24 mouse cellular contexts compared by ENCODE assay signal in genomic region chr9:75395971-75396370, GRCm38 (mm10). TPM values are rescaled to one million over a fixed set of nuclear protein-coding genes. Genes with fewer than 3 reads are reported as not detected.
DNase-seq lines count a peak whose midpoint lies in the region; ATAC-seq and TF ChIP-seq lines count a peak whose summit lies in the region.
"Had no signal": no experiment of that assay in that cellular context is flagged by ENCODE, and none has a peak within 500 bp of the region (broad histone marks: within the 10 kb centered on the region; RNA-seq: fewer than 3 reads in every experiment).

No protein-coding gene starts in this region.

- H3K27me3 ChIP-seq in heart, embryonic 15.5 days = no peaks in the 10 kb centered on the region
- no peaks in the 10 kb centered on the region for H3K27me3 ChIP-seq in heart, embryonic 11.5 days (ENCODE audit: control insufficient read depth, insufficient read depth, low read length)
- H3K27me3 ChIP-seq in megakaryocyte, embryonic 14.5 days (replicated peaks) = no peaks in the 10 kb centered on the region
- no peaks in the 10 kb centered on the region for H3K27me3 ChIP-seq in small intestine, adult 2 months (ENCODE audit: control insufficient read depth, insufficient read depth, low read length)
- H3K27me3 ChIP-seq: embryonic facial prominence, embryonic 12.5 days; forebrain, embryonic 15.5 days; hindbrain, embryonic 13.5 days had no signal

- peaks cover 6% of the 10 kb centered on the region for H3K4me1 ChIP-seq in heart, embryonic 15.5 days (replicated peaks)
- H3K4me1 ChIP-seq in heart, embryonic 11.5 days (ENCODE audit: control insufficient read depth, insufficient read depth, low read length) = peaks cover 6% of the 10 kb centered on the region
- H3K4me1 ChIP-seq in megakaryocyte, embryonic 14.5 days = peaks cover 67% of the 10 kb centered on the region
- H3K4me1 ChIP-seq in small intestine, adult 2 months (ENCODE audit: control insufficient read depth, insufficient read depth, insufficient read length, low read length) = peaks cover 9% of the 10 kb centered on the region
- H3K4me1 ChIP-seq: embryonic facial prominence, embryonic 12.5 days had no signal

- no peaks in the 10 kb centered on the region for H3K9me3 ChIP-seq in heart, embryonic 15.5 days (replicated peaks)
- H3K9me3 ChIP-seq in heart, embryonic 11.5 days (replicated peaks; ENCODE audit: control insufficient read depth, low read length) = no peaks in the 10 kb centered on the region
- H3K9me3 ChIP-seq in megakaryocyte, embryonic 14.5 days = peaks cover 3% of the 10 kb centered on the region
- H3K9me3 ChIP-seq: embryonic facial prominence, embryonic 12.5 days; forebrain, embryonic 15.5 days; G1E; hindbrain, embryonic 13.5 days had no signal

- no peak overlapping the region for H3K9ac ChIP-seq in heart, embryonic 15.5 days
- no peak overlapping the region for H3K9ac ChIP-seq in heart, embryonic 11.5 days (ENCODE audit: low read depth, low read length)
- H3K9ac ChIP-seq: embryonic facial prominence, embryonic 12.5 days; forebrain, embryonic 15.5 days; hindbrain, embryonic 13.5 days had no signal

- WGBS in heart, embryonic 15.5 days = 69% methylated on average over 6 of the region's 6 CpGs
- 78% methylated on average over 6 of the region's 6 CpGs for WGBS in heart, embryonic 11.5 days (ENCODE audit: insufficient replicate concordance)
- whole genome bisulfite sequencing in small intestine, adult 2 months = 49% methylated on average over 6 of the region's 6 CpGs

- TF ChIP-seq POLR2A in small intestine, adult 2 months (IDR thresholded peaks at IDR 0.05; ENCODE audit: low read depth, low read length) = no peak

- DNase-seq in cerebellum, adult 8-10 months = no peak
- DNase-seq in thymus, postnatal 25 days = no peak
- DNase-seq: adrenal gland, adult 8-10 months; adrenal gland, postnatal 36 days; B cell, adult 2 months; cerebellum, adult 2 months; cerebellum, postnatal 25 days; gastrocnemius, postnatal 36 days; heart, adult 11 months; heart, postnatal 14 days had no signal

- H3K4me2 ChIP-seq in heart, embryonic 15.5 days = no peak overlapping the region
- H3K4me2 ChIP-seq in heart, embryonic 11.5 days = no peak overlapping the region
- H3K4me2 ChIP-seq: embryonic facial prominence, embryonic 12.5 days; forebrain, embryonic 15.5 days; hindbrain, embryonic 13.5 days had no signal

- no peak overlapping the region for H3K27ac ChIP-seq in heart, embryonic 15.5 days
- no peak overlapping the region for H3K27ac ChIP-seq in heart, embryonic 11.5 days (ENCODE audit: low read depth, low read length)
- peak overlapping the region; percentile 77 for H3K27ac ChIP-seq in small intestine, adult 2 months (ENCODE audit: insufficient read depth, low read depth, low read length)
- H3K27ac ChIP-seq: embryonic facial prominence, embryonic 12.5 days; forebrain, embryonic 15.5 days; hindbrain, embryonic 13.5 days had no signal

- no peak overlapping the region for H3K4me3 ChIP-seq in heart, embryonic 15.5 days
- H3K4me3 ChIP-seq in heart, embryonic 11.5 days (ENCODE audit: low read depth, low read length) = no peak overlapping the region
- peak overlapping the region; percentile 65 for H3K4me3 ChIP-seq in megakaryocyte, embryonic 14.5 days (replicated peaks)
- no peak overlapping the region for H3K4me3 ChIP-seq in small intestine, adult 2 months (ENCODE audit: low read depth, low read length)
- H3K4me3 ChIP-seq: embryonic facial prominence, embryonic 12.5 days; forebrain, embryonic 15.5 days; hindbrain, embryonic 13.5 days had no signal

- no peak for TF ChIP-seq CTCF in small intestine, adult 2 months (IDR thresholded peaks at IDR 0.05; ENCODE audit: extremely low read depth, insufficient read length, insufficient replicate concordance, low read depth, low read length)

- peaks cover 70% of the 10 kb centered on the region for H3K36me3 ChIP-seq in heart, embryonic 15.5 days
- H3K36me3 ChIP-seq in heart, embryonic 11.5 days (ENCODE audit: control insufficient read depth, insufficient read depth, low read length) = peaks cover 21% of the 10 kb centered on the region
- H3K36me3 ChIP-seq in megakaryocyte, embryonic 14.5 days (replicated peaks; ENCODE audit: low read length) = peaks cover 96% of the 10 kb centered on the region
- H3K36me3 ChIP-seq in small intestine, adult 2 months (ENCODE audit: control insufficient read depth, insufficient read depth, low read length) = peaks cover 56% of the 10 kb centered on the region

- 0 out of 2 replicates have a peak, but pooled peaks have one; percentile 27 for ATAC-seq in heart, embryonic 15.5 days (replicated peaks; ENCODE audit: insufficient number of reproducible peaks, insufficient read depth, low FRiP score, low read depth)
- no peak for ATAC-seq in heart, embryonic 11.5 days (replicated peaks; ENCODE audit: insufficient number of reproducible peaks, low FRiP score, low TSS enrichment)
- no peak for ATAC-seq in megakaryocyte, adult 5-6 weeks (ENCODE audit: poor library complexity, severe bottlenecking)
- ATAC-seq: CD4-positive, CD25-positive, alpha-beta regulatory T cell, adult 4 months; forebrain, embryonic 15.5 days had no signal

RNA-seq across cellular contexts. Expression of gene Mapk6, which starts 13.8 kb away (rescaled TPM):
- polyA plus RNA-seq in heart, embryonic 15.5 days (2015; fragmentation: Nextera tagmentation; extraction: Ambion mirVana) = 36.4 and 42.3 TPM in 2 replicates
- polyA plus RNA-seq in heart, embryonic 11.5 days (2014; fragmentation: Nextera tagmentation; extraction: Ambion mirVana) = 70.0 and 77.5 TPM in 2 replicates
- polyA plus RNA-seq in megakaryocyte, embryonic 14.5 days (2012; ENCODE audit: insufficient read depth, low replicate concordance) = 31.3 and 53.1 TPM in 2 replicates
- total RNA-seq in megakaryocyte, adult 5-6 weeks (2015) = 36.0 and 39.6 TPM in 2 replicates
- total RNA-seq in megakaryocyte, adult 5-6 weeks (2017) = 26.6 and 29.3 TPM in 2 replicates
- 7.6 and 28.9 TPM in 2 replicates for polyA plus RNA-seq in small intestine, adult 2 months (2012; rRNA removed)

RNA-seq across cellular contexts. Expression of gene Leo1, which starts 45.4 kb away (rescaled TPM):
- polyA plus RNA-seq in heart, embryonic 15.5 days (2015; fragmentation: Nextera tagmentation; extraction: Ambion mirVana) = 27.1 and 27.7 TPM in 2 replicates
- 33.5 and 36.0 TPM in 2 replicates for polyA plus RNA-seq in heart, embryonic 11.5 days (2014; fragmentation: Nextera tagmentation; extraction: Ambion mirVana)
- 3.6 and 17.0 TPM in 2 replicates for polyA plus RNA-seq in megakaryocyte, embryonic 14.5 days (2012; ENCODE audit: insufficient read depth, low replicate concordance)
- 12.5 and 16.3 TPM in 2 replicates for total RNA-seq in megakaryocyte, adult 5-6 weeks (2015)
- total RNA-seq in megakaryocyte, adult 5-6 weeks (2017) = 32.5 and 35.6 TPM in 2 replicates
- 1.7 and 2.8 TPM in 2 replicates for polyA plus RNA-seq in small intestine, adult 2 months (2012; rRNA removed)

RNA-seq across cellular contexts. Expression of gene Bcl2l10, which starts 48.4 kb away (rescaled TPM):
- polyA plus RNA-seq in heart, embryonic 15.5 days (2015; fragmentation: Nextera tagmentation; extraction: Ambion mirVana) = not detected in 2 replicates
- not detected in 2 replicates for polyA plus RNA-seq in heart, embryonic 11.5 days (2014; fragmentation: Nextera tagmentation; extraction: Ambion mirVana)
- polyA plus RNA-seq in megakaryocyte, embryonic 14.5 days (2012; ENCODE audit: insufficient read depth, low replicate concordance) = not detected in 2 replicates
- total RNA-seq in megakaryocyte, adult 5-6 weeks (2015) = not detected in 2 replicates
- total RNA-seq in megakaryocyte, adult 5-6 weeks (2017) = not detected in 2 replicates
- polyA plus RNA-seq in small intestine, adult 2 months (2012; rRNA removed) = not detected in 2 replicates
- total RNA-seq: gastrocnemius, adult 8-10 months; gastrocnemius, postnatal 36 days; heart, postnatal 14 days; hematopoietic stem cell, adult 5-6 weeks had no signal
- polyA plus RNA-seq: embryonic facial prominence, embryonic 12.5 days; forebrain, embryonic 11.5 days; forebrain, embryonic 15.5 days; G1E; heart, embryonic 14.5 days; hindbrain, embryonic 13.5 days had no signal
